Mouse (Mus musculus): Measurements from ENCODE around the gene Pfkm. TPM values are rescaled to one million over a fixed set of nuclear protein-coding genes. Genes with fewer than 3 reads are reported as not detected.

Pfkm gene
- total and polyA plus RNA-seq, 3 experiments, result 23.5 to 37.9 (median 29.6) TPM

DNA sequence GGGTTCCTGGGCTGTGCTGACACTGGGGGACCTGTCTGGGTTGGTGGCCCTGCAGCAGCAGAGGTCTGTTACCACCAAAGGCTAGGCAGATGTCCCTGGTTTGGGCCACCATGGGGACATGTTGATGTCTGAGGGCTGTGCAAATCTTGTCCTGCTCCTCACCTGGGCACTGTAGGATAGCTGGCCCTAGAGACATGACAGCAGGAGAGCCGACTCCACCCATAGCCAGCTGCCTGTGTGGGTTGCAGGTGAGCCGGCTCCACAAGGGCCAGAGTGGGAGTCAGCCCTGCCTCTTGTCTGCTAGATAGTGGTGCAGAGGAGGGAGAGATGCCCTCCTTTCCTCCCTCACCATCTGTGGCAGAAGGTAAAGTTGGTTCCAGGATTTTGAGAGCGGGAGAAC is 22.0 kb upstream of the Pfkm start:
- in situ Hi-C loops (cut with MboI; ENCODE audit: low pct_ligation_motif_present, low pct_unique_long_range_greater_than_20kb, low sequenced_read_pairs) (no loop called here), dilution Hi-C loops (cut with MboI; ENCODE audit: extremely low pct_ligation_motif_present, extremely low pct_unique_long_range_greater_than_20kb, low sequenced_read_pairs) (no loop called here)
- no peaks in the 10 kb centered on the region for H3K27me3 ChIP-seq (replicated peaks)
- no peak overlapping the region for H3K4me3 ChIP-seq (replicated peaks in 1 of 3; ENCODE audit: low read depth in 2 of 3, low read length in 2 of 3, poor library complexity in 1 of 3)
- no peaks in the 10 kb centered on the region for H3K9me3 ChIP-seq (replicated peaks; ENCODE audit: low read length)
- TF ChIP-seq JUN (IDR thresholded peaks at IDR 0.05; ENCODE audit: insufficient read depth, low read depth, low read length), result no peak
- no peak for TF ChIP-seq NELFE (IDR thresholded peaks at IDR 0.05; ENCODE audit: low read depth, low read length)
- no peak for TF ChIP-seq UBTF (IDR thresholded peaks at IDR 0.05; ENCODE audit: low read depth, low read length)
- TF ChIP-seq GABPA (IDR thresholded peaks at IDR 0.05; ENCODE audit: insufficient replicate concordance, low read depth, low read length), result no peak
- no peak for TF ChIP-seq CTCF (conservative IDR thresholded peaks at IDR 0.05 in 1 of 2, IDR thresholded peaks at IDR 0.05 in 1 of 2; ENCODE audit: low read depth in 2 of 2, low read length in 2 of 2)
- no peak for TF ChIP-seq ZMIZ1 (IDR thresholded peaks at IDR 0.05; ENCODE audit: low read depth, low read length)
- TF ChIP-seq CHD2 (IDR thresholded peaks at IDR 0.05; ENCODE audit: low read length), result no peak
- TF ChIP-seq USF1 (IDR thresholded peaks at IDR 0.05; ENCODE audit: low read depth, low read length), result no peak
- no peak for TF ChIP-seq IRF4 (IDR thresholded peaks at IDR 0.05; ENCODE audit: low read depth, low read length)
- no peak for TF ChIP-seq SIN3A (IDR thresholded peaks at IDR 0.05; ENCODE audit: low read length)
- TF ChIP-seq USF2 (conservative IDR thresholded peaks at IDR 0.05; ENCODE audit: low read depth, low read length), result no peak
- TF ChIP-seq MYC (IDR thresholded peaks at IDR 0.05; ENCODE audit: low read depth, low read length), result no peak
- TF ChIP-seq KAT2A (IDR thresholded peaks at IDR 0.05; ENCODE audit: insufficient replicate concordance, low read length), result no peak
- TF ChIP-seq E2F4 (IDR thresholded peaks at IDR 0.05; ENCODE audit: insufficient replicate concordance, low read depth, low read length), result no peak
- TF ChIP-seq BHLHE40 (IDR thresholded peaks at IDR 0.05; ENCODE audit: low read depth, low read length), result no peak
- no peak for TF ChIP-seq MAZ (IDR thresholded peaks at IDR 0.05; ENCODE audit: low read depth, low read length)
- no peak for TF ChIP-seq MXI1 (IDR thresholded peaks at IDR 0.05; ENCODE audit: low read depth, low read length)
- TF ChIP-seq JUND (conservative IDR thresholded peaks at IDR 0.05; ENCODE audit: low read depth, low read length), result no peak
- no peak for TF ChIP-seq TCF12 (IDR thresholded peaks at IDR 0.05; ENCODE audit: low read depth, low read length)
- no peak for TF ChIP-seq MAFK (IDR thresholded peaks at IDR 0.05; ENCODE audit: insufficient replicate concordance, low read length)
- H3K27ac ChIP-seq (ENCODE audit: insufficient read depth, low read depth), result no peak overlapping the region
- H3K4me1 ChIP-seq (ENCODE audit: control insufficient read depth in 1 of 2, insufficient read depth in 2 of 2), result peaks cover 9 to 41% of the 10 kb centered on the region in 2 experiments
- no peak for DNase-seq (ENCODE audit: extremely low read depth)
- no peak overlapping the region for H3K9ac ChIP-seq (ENCODE audit: insufficient read depth, low read depth)
- H3K4me2 ChIP-seq (ENCODE audit: insufficient read depth, low read depth, poor library complexity, severe bottlenecking), result no peak overlapping the region
- no peaks in the 10 kb centered on the region; the same call in 1 of the 2 replicates for H3K79me2 ChIP-seq (replicated peaks; ENCODE audit: control insufficient read depth, extremely low read depth, insufficient read depth, poor library complexity, severe bottlenecking)
- H3K36me3 ChIP-seq (replicated peaks in 1 of 2; ENCODE audit: control insufficient read depth in 1 of 2, insufficient read depth in 1 of 2, low read length in 1 of 2), result peaks cover 52 to 90% of the 10 kb centered on the region in 2 experiments

- Histone ChIP-seq H3K36me3 (replicated peaks in 1 of 2; ENCODE audit: control insufficient read depth in 1 of 2, insufficient read depth in 1 of 2, low read length in 1 of 2) (peaks cover 59 to 95% of the 10 kb centered on the region in 2 experiments), H3K9me3 (replicated peaks; ENCODE audit: low read length) (peaks cover 13% of the 10 kb centered on the region), H3K79me2 (replicated peaks; ENCODE audit: control insufficient read depth, extremely low read depth, insufficient read depth, poor library complexity, severe bottlenecking) (no peaks in the 10 kb centered on the region; the same call in 1 of the 2 replicates), H3K4me2 (ENCODE audit: insufficient read depth, low read depth, poor library complexity, severe bottlenecking) (no peak overlapping the region), H3K27ac (ENCODE audit: insufficient read depth, low read depth) (no peak overlapping the region), H3K4me3 (replicated peaks in 1 of 3; ENCODE audit: low read depth in 2 of 3, low read length in 2 of 3, poor library complexity in 1 of 3) (no peak overlapping the region), H3K27me3 (replicated peaks) (no peaks in the 10 kb centered on the region), H3K4me1 (ENCODE audit: control insufficient read depth in 1 of 2, insufficient read depth in 2 of 2) (peaks cover 4 to 33% of the 10 kb centered on the region in 2 experiments), H3K9ac (ENCODE audit: insufficient read depth, low read depth) (no peak overlapping the region)
- in situ Hi-C loops (cut with MboI; ENCODE audit: low pct_ligation_motif_present, low pct_unique_long_range_greater_than_20kb, low sequenced_read_pairs), result no loop called here
- dilution Hi-C loops (cut with MboI; ENCODE audit: extremely low pct_ligation_motif_present, extremely low pct_unique_long_range_greater_than_20kb, low sequenced_read_pairs), result no loop called here
- TF ChIP-seq IRF4 (IDR thresholded peaks at IDR 0.05; ENCODE audit: low read depth, low read length) (no peak), USF1 (IDR thresholded peaks at IDR 0.05; ENCODE audit: low read depth, low read length) (no peak)
- no peak for DNase-seq (ENCODE audit: extremely low read depth)
Observed at GRCm38 (mm10) chr15:98074521-98074920, 17.9 kb upstream of the Pfkm start.

Data from CH12.LX (cell line).